Mouse (Mus musculus) spleen, postnatal 36 days (tissue): Measurements from ENCODE around the gene Gm1993.
"Not testable (repeated sequence)": the region's sequence is repeated elsewhere in the genome, so short reads cannot be mapped to it uniquely, and the experiment has no call there.

Experiments
- DNase-seq, 2 experiments: peaks; one replicate each; pipeline ENCODE4 v3.0.0; 2022; ENCODE audit warnings: low spot score in 2 of 2, mixed read lengths in 1 of 2

The Gm1993 gene

GRCm38 (mm10) chrX:25570352-25570751 lies at the start of gene Gm1993:
Gm1993 (minus strand) TSS chrX:25570452.
- not testable (repeated sequence) for DNase-seq
